Mouse (Mus musculus) hindbrain, embryonic 10.5 days (tissue): ENCODE results near the gene Mcrip2. TPM values are rescaled to one million over a fixed set of nuclear protein-coding genes. Genes with fewer than 3 reads are reported as not detected.

Experiments used
- DNase-seq: peaks from one replicate; pipeline ENCODE4 v3.0.0-alpha.2; 2017; ENCODE audit warnings: low spot score
- H3K27ac ChIP-seq: fragments of 300-500 bp; sonication (generic); 2 replicates; pipeline ENCODE4 v1.5.1; 2016; ENCODE audit warnings: mild to moderate bottlenecking, moderate library complexity
- H3K27me3 ChIP-seq: fragments of 300-500 bp; sonication (generic); 2 replicates; pipeline ENCODE4 v1.6.1; 2016; ENCODE audit warnings: mild to moderate bottlenecking; ENCODE audit not compliant: poor library complexity, insufficient read depth, severe bottlenecking
- H3K36me3 ChIP-seq: fragments of 300-500 bp; sonication (generic); 2 replicates; pipeline ENCODE4 v1.6.1; 2016; ENCODE audit warnings: mild to moderate bottlenecking, moderate library complexity
- H3K4me1 ChIP-seq: fragments of 300-500 bp; sonication (generic); replicated peaks from 2 replicates; pipeline ENCODE4 v1.6.1; 2016; ENCODE audit warnings: mild to moderate bottlenecking
- H3K4me3 ChIP-seq: fragments of 300-500 bp; sonication (generic); 2 replicates; pipeline ENCODE4 v1.5.1; 2016; ENCODE audit warnings: mild to moderate bottlenecking, moderate library complexity
- H3K9me3 ChIP-seq: fragments of 300-500 bp; sonication (generic); 2 replicates; pipeline ENCODE4 v1.6.1; 2016; ENCODE audit warnings: mild to moderate bottlenecking, moderate library complexity
- WGBS: fragments of 180-500 bp; shearing (Covaris S2); methylation state at CpG from one replicate; pipeline ENCODE4 v1.1.7; 2016; 5-methylcytosine and 5-hydroxymethylcytosine counted together
- polyA plus RNA-seq: library from polyadenylated mRNA; unstranded; fragments of >200 nt; fragmentation: Nextera tagmentation; extraction: Ambion mirVana; gene quantifications from 2 replicates; pipeline ENCODE4 v1.2.1, GENCODE M21; 2016

Mcrip2 gene
- 10.6 and 14.7 TPM in 2 replicates for polyA plus RNA-seq

- H3K36me3 ChIP-seq: no peaks in the 10 kb centered on the region
- H3K4me3 ChIP-seq: peak within 1 kb of the TSS; percentile 90
- WGBS: under 1% methylated on average over 24 of the region's 24 CpGs
- peak; percentile 80 for DNase-seq
- peak within 1 kb of the TSS; percentile 85 for H3K27ac ChIP-seq
- H3K4me1 ChIP-seq: peaks cover 36% of the 10 kb centered on the region
- no peaks in the 10 kb centered on the region for H3K9me3 ChIP-seq
- 0 out of 2 replicates have a peak, but pooled peaks cover 2% of the 10 kb centered on the region for H3K27me3 ChIP-seq
Observed at GRCm38 (mm10) chr17:25868601-25869191, at the start of gene Mcrip2. Gene Mcrip2 (minus strand): TSS chr17:25868764.

GRCm38 (mm10) chr17:25918037-25918750 is 49.6 kb upstream of the Mcrip2 start:
- no peak for DNase-seq
- peaks cover 40% of the 10 kb centered on the region for H3K4me1 ChIP-seq
- no peaks in the 10 kb centered on the region for H3K27me3 ChIP-seq
- H3K9me3 ChIP-seq: no peaks in the 10 kb centered on the region
- no peak overlapping the region for H3K27ac ChIP-seq
- peaks cover 29% of the 10 kb centered on the region for H3K36me3 ChIP-seq
- 83% methylated on average over 9 of the region's 9 CpGs for WGBS
- peak overlapping the region; percentile 98 for H3K4me3 ChIP-seq

- peaks cover 40% of the 10 kb centered on the region for H3K4me1 ChIP-seq
- no peaks in the 10 kb centered on the region for H3K27me3 ChIP-seq
- H3K36me3 ChIP-seq: peaks cover 30% of the 10 kb centered on the region
- no peak for DNase-seq
- no peaks in the 10 kb centered on the region for H3K9me3 ChIP-seq
- peak overlapping the region; percentile 98; the same call in 1 of the 2 replicates for H3K4me3 ChIP-seq
- no peak overlapping the region for H3K27ac ChIP-seq
- WGBS: 91% methylated on average over 8 of the region's 8 CpGs
Observed at GRCm38 (mm10) chr17:25916931-25917647, 48.5 kb upstream of the Mcrip2 start.

GRCm38 (mm10) chr17:25914295-25914694 is 45.7 kb upstream of the Mcrip2 start:
- Histone ChIP-seq H3K36me3 (peaks cover 41% of the 10 kb centered on the region), H3K4me3 (no peak overlapping the region), H3K4me1 (peaks cover 27% of the 10 kb centered on the region), H3K27ac (no peak overlapping the region), H3K27me3 (no peaks in the 10 kb centered on the region), H3K9me3 (no peaks in the 10 kb centered on the region)
- DNase-seq: no peak
- 90% methylated on average over 4 of the region's 4 CpGs for WGBS

DNA sequence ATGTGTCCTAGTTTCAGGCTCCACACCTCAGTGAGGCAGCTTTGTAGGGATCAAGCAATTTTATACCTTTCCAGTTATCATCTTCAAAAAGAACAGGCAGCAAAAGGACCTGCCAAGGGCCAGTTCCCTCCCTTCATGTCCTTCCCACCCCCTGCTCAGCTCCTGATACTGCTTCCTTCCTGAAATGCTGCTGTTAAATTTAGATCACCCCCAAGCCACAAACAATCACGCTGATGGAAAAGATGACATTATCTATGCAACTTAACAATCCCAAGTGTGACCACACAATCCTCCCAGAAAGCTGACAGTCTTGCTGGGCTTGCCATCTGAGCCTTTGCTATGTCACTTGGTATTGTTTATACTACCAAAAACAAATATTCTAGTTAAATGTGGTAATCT is 45.3 kb upstream of the Mcrip2 start:
- Histone ChIP-seq H3K27me3 (no peaks in the 10 kb centered on the region), H3K9me3 (no peaks in the 10 kb centered on the region), H3K4me1 (peaks cover 22% of the 10 kb centered on the region), H3K27ac (no peak overlapping the region), H3K36me3 (peaks cover 41% of the 10 kb centered on the region), H3K4me3 (no peak overlapping the region)
- WGBS: 86% methylated on average over 1 of the region's 1 CpGs
- DNase-seq: no peak

- Histone ChIP-seq H3K36me3 (peaks cover 41% of the 10 kb centered on the region), H3K27ac (no peak overlapping the region)
- 88% methylated on average over 14 of the region's 14 CpGs for WGBS
Observed at GRCm38 (mm10) chr17:25913186-25913876, 44.8 kb upstream of the Mcrip2 start.

GRCm38 (mm10) chr17:25911816-25912215 is 43.3 kb upstream of the Mcrip2 start:
- 91% methylated on average over 4 of the region's 4 CpGs for WGBS
- H3K4me3 ChIP-seq: no peak overlapping the region
- H3K9me3 ChIP-seq: no peaks in the 10 kb centered on the region
- DNase-seq: no peak
- peaks cover 36% of the 10 kb centered on the region for H3K36me3 ChIP-seq
- no peak overlapping the region for H3K27ac ChIP-seq
- H3K4me1 ChIP-seq: 0 out of 2 replicates have a peak, but pooled peaks cover 2% of the 10 kb centered on the region
- H3K27me3 ChIP-seq: no peaks in the 10 kb centered on the region

More at GRCm38 (mm10) chr17:25913186-25913876, 44.8 kb upstream of the Mcrip2 start:
- DNase-seq: no peak
- Histone ChIP-seq H3K9me3 (no peaks in the 10 kb centered on the region), H3K27me3 (no peaks in the 10 kb centered on the region), H3K4me3 (no peak overlapping the region), H3K4me1 (peaks cover 17% of the 10 kb centered on the region)

- Histone ChIP-seq H3K9me3 (no peaks in the 10 kb centered on the region), H3K36me3 (peaks cover 27% of the 10 kb centered on the region), H3K27ac (no peak overlapping the region), H3K4me1 (0 out of 2 replicates have a peak, but pooled peaks cover 2% of the 10 kb centered on the region), H3K27me3 (no peaks in the 10 kb centered on the region), H3K4me3 (no peak overlapping the region)
- 93% methylated on average over 2 of the region's 2 CpGs for WGBS
- DNase-seq: no peak
Observed at GRCm38 (mm10) chr17:25907640-25908039, 39.1 kb upstream of the Mcrip2 start.

DNA sequence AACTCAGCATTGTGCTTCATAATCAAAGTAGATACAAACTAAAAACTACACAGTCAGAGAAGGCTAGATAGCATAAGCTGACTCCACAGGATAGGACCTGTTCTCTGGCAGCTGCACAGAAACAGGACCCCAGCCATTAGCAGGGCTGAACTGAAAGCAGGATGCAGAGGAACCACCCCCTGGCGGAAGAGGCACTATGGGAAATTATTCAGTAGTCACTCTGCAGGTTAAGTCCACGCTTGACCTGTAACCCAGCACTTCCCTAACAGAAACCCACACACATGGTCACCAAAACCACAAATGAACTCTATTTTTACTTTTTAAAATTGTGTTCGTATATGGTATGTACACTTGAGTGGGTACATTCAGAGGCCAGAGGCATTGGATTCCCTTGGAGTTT is 34.5 kb upstream of the Mcrip2 start:
- Histone ChIP-seq H3K9me3 (no peaks in the 10 kb centered on the region), H3K27ac (no peak overlapping the region), H3K36me3 (peaks cover 31% of the 10 kb centered on the region), H3K4me3 (no peak overlapping the region), H3K27me3 (no peaks in the 10 kb centered on the region), H3K4me1 (no peaks in the 10 kb centered on the region)
- no peak for DNase-seq
- 89% methylated on average over 3 of the region's 3 CpGs for WGBS

- no peak for DNase-seq
- Histone ChIP-seq H3K4me3 (no peak overlapping the region), H3K27me3 (no peaks in the 10 kb centered on the region), H3K4me1 (peaks cover 17% of the 10 kb centered on the region), H3K36me3 (peaks cover 20% of the 10 kb centered on the region), H3K9me3 (no peaks in the 10 kb centered on the region), H3K27ac (no peak overlapping the region)
- WGBS: 91% methylated on average over 1 of the region's 1 CpGs
Observed at GRCm38 (mm10) chr17:25900193-25900592, 31.6 kb upstream of the Mcrip2 start.

GRCm38 (mm10) chr17:25895891-25896290 is 27.3 kb upstream of the Mcrip2 start:
- peak overlapping the region; percentile 63; the same call in 1 of the 2 replicates for H3K27ac ChIP-seq
- no peaks in the 10 kb centered on the region for H3K27me3 ChIP-seq
- H3K9me3 ChIP-seq: no peaks in the 10 kb centered on the region
- no peak for DNase-seq
- no peak overlapping the region for H3K4me3 ChIP-seq
- peaks cover 25% of the 10 kb centered on the region for H3K4me1 ChIP-seq
- peaks cover 15% of the 10 kb centered on the region for H3K36me3 ChIP-seq
- WGBS: 69% methylated on average over 12 of the region's 12 CpGs

DNA sequence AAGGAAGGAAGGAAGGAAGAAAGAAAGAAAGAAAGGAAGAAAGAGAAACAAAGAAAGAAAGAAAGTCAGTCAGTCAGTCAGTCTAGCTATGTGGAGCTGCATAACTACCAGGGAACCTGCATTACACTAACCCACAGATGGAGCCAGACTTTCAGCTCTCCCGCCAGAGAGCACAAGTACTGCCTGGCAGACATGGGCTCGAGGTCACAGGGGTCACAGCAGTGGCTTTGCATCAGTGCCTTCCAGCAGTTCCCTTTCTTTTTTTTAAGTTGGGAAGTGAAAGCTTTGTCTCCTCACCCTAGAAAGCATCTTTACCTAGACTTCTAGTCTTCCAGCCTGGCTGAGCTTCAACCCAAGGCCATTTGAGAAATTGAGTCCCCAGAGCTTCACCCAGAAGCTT is 26.9 kb upstream of the Mcrip2 start:
- Histone ChIP-seq H3K9me3 (no peaks in the 10 kb centered on the region), H3K27me3 (no peaks in the 10 kb centered on the region), H3K4me3 (no peak overlapping the region), H3K4me1 (peaks cover 25% of the 10 kb centered on the region), H3K36me3 (peaks cover 14% of the 10 kb centered on the region), H3K27ac (peak overlapping the region; percentile 63; the same call in 1 of the 2 replicates)
- DNase-seq: no peak
- WGBS: 17% methylated on average over 2 of the region's 2 CpGs
